Mouse (Mus musculus): Measurements from ENCODE around the gene Cks1b. TPM values are rescaled to one million over a fixed set of nuclear protein-coding genes. Genes with fewer than 3 reads are reported as not detected.
A peak's percentile ranks its signal among the peaks of the same experiment; 100 is the strongest.

The Cks1b gene
- polyA plus RNA-seq, 1 experiment from 2014 or later, result 510 TPM

DNA sequence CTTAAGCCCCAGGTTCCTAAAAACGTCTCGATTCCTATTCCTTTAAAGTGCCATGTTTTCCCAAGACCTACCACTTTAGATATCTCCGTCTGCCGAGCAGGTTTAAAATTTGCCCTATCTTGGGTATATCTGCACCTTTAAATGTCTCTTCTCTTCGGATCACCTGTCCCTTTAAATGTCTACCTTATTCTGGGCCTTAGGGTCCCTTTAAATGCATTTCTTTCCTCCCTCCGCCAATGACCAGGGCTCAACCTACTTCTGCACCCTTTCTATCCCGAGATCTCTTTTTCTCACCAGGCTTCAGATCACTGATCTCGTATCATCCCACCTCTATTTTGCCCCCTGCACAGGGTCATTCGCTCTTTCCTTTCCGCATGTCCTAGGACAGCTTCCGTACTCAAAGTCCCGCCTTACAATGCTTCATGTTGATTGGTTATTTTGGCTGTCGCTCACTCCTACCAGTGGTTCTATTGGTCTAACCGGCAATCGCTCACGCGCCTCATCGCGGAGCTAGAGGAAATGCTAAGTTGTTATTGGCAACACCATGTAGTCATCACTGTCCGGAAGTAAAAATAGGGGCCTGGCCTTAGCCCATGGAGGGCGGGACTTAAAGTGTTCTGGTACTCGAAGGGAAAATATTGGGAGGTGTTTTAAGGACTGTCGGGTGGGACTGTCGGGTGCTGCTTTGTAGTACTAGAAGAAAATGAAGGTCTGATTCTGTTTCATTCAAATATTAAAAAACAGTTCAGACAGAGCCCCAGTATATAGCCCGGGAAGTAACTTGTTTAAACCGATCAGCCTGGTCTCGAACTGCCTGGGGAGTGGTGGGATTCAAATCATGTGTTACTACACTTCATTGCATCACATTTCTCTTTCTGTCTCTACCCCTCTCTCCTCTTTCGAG, 6.4 kb downstream of the Cks1b start, which contains the start of gene Flad1:
Gene Flad1, minus strand, starts transcription at position 381 of the 904 bp plus-strand sequence.
- WGBS, result 5% methylated on average over 28 of the region's 28 CpGs
- DNase-seq (ENCODE audit: low spot score), result peak; percentile 100
- H3K27ac ChIP-seq (ENCODE audit: low read depth), result no peak within 1 kb of the TSS
- no peaks in the 10 kb centered on the region for H3K9me3 ChIP-seq (ENCODE audit: control insufficient read depth, low read length)
- H3K27me3 ChIP-seq (replicated peaks; ENCODE audit: control insufficient read depth, insufficient read depth, low read length), result no peaks in the 10 kb centered on the region
- peaks cover 32% of the 10 kb centered on the region for H3K36me3 ChIP-seq (ENCODE audit: control insufficient read depth, insufficient read depth, low read length)
- H3K9ac ChIP-seq (ENCODE audit: low read length), result peak within 1 kb of the TSS; percentile 56
- H3K4me3 ChIP-seq (ENCODE audit: low read depth, low read length), result peak within 1 kb of the TSS; percentile 73
- peak; percentile 100 for ATAC-seq (replicated peaks; ENCODE audit: low FRiP score, low TSS enrichment, low read depth)
- H3K4me1 ChIP-seq (replicated peaks; ENCODE audit: control insufficient read depth, insufficient read depth, low read length), result peaks cover 6% of the 10 kb centered on the region
- peak within 1 kb of the TSS; percentile 88 for H3K4me2 ChIP-seq (ENCODE audit: low read length)

GRCm38 (mm10) chr3:89410864-89411263, 7.3 kb downstream of the Cks1b start:
- Histone ChIP-seq H3K27me3 (replicated peaks; ENCODE audit: control insufficient read depth, insufficient read depth, low read length) (no peaks in the 10 kb centered on the region), H3K4me3 (ENCODE audit: low read depth, low read length) (peak overlapping the region; percentile 73), H3K9ac (ENCODE audit: low read length) (peak overlapping the region; percentile 56), H3K9me3 (ENCODE audit: control insufficient read depth, low read length) (no peaks in the 10 kb centered on the region), H3K27ac (ENCODE audit: low read depth) (no peak overlapping the region), H3K4me1 (replicated peaks; ENCODE audit: control insufficient read depth, insufficient read depth, low read length) (peaks cover 5% of the 10 kb centered on the region; the same call in 1 of the 2 replicates), H3K36me3 (ENCODE audit: control insufficient read depth, insufficient read depth, low read length) (peaks cover 29% of the 10 kb centered on the region), H3K4me2 (ENCODE audit: low read length) (peak overlapping the region; percentile 88)
- 77% methylated on average over 10 of the region's 10 CpGs for WGBS
- DNase-seq (ENCODE audit: low spot score) (no peak), ATAC-seq (replicated peaks; ENCODE audit: low FRiP score, low TSS enrichment, low read depth) (no peak)

- 94% methylated on average over 3 of the region's 3 CpGs for WGBS
- Histone ChIP-seq H3K9ac (ENCODE audit: low read length) (no peak overlapping the region), H3K4me3 (ENCODE audit: low read depth, low read length) (no peak overlapping the region), H3K9me3 (ENCODE audit: control insufficient read depth, low read length) (no peaks in the 10 kb centered on the region), H3K4me2 (ENCODE audit: low read length) (no peak overlapping the region), H3K27ac (ENCODE audit: low read depth) (no peak overlapping the region), H3K36me3 (ENCODE audit: control insufficient read depth, insufficient read depth, low read length) (peaks cover 28% of the 10 kb centered on the region), H3K27me3 (replicated peaks; ENCODE audit: control insufficient read depth, insufficient read depth, low read length) (no peaks in the 10 kb centered on the region), H3K4me1 (replicated peaks; ENCODE audit: control insufficient read depth, insufficient read depth, low read length) (peaks cover 5% of the 10 kb centered on the region; the same call in 1 of the 2 replicates)
- DNase-seq (ENCODE audit: low spot score) (no peak), ATAC-seq (replicated peaks; ENCODE audit: low FRiP score, low TSS enrichment, low read depth) (no peak)
Measured at GRCm38 (mm10) chr3:89409701-89410100, 8.5 kb downstream of the Cks1b start.

DNA sequence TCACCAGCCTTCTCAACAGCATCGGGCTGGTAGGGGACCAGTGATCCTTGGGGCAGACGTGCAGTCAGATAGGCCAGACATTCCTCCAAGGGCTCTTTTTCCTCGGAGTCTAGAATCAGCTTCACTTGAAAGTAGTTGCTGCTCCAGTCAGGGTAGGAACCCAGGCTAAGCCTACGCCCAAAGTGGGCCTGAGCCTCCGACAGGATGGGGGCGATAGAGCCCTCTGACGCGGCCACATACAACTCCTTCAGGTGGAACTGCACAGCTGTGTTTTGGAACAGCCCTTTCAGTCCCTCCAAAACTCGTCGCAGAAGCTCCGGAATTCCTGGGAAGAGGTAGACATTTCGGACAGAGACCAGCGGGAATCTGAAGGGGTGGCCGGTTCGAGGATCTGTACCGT, 9.7 kb downstream of the Cks1b start:
- H3K36me3 ChIP-seq (ENCODE audit: control insufficient read depth, insufficient read depth, low read length), result peaks cover 28% of the 10 kb centered on the region
- H3K9ac ChIP-seq (ENCODE audit: low read length), result no peak overlapping the region
- H3K9me3 ChIP-seq (ENCODE audit: control insufficient read depth, low read length), result no peaks in the 10 kb centered on the region
- ATAC-seq (replicated peaks; ENCODE audit: low FRiP score, low TSS enrichment, low read depth), result no peak
- H3K4me2 ChIP-seq (ENCODE audit: low read length), result no peak overlapping the region
- H3K4me3 ChIP-seq (ENCODE audit: low read depth, low read length), result no peak overlapping the region
- no peak overlapping the region for H3K27ac ChIP-seq (ENCODE audit: low read depth)
- 66% methylated on average over 16 of the region's 16 CpGs for WGBS
- H3K4me1 ChIP-seq (replicated peaks; ENCODE audit: control insufficient read depth, insufficient read depth, low read length), result peaks cover 5% of the 10 kb centered on the region; the same call in 1 of the 2 replicates
- no peak for DNase-seq (ENCODE audit: low spot score)
- H3K27me3 ChIP-seq (replicated peaks; ENCODE audit: control insufficient read depth, insufficient read depth, low read length), result no peaks in the 10 kb centered on the region

DNA sequence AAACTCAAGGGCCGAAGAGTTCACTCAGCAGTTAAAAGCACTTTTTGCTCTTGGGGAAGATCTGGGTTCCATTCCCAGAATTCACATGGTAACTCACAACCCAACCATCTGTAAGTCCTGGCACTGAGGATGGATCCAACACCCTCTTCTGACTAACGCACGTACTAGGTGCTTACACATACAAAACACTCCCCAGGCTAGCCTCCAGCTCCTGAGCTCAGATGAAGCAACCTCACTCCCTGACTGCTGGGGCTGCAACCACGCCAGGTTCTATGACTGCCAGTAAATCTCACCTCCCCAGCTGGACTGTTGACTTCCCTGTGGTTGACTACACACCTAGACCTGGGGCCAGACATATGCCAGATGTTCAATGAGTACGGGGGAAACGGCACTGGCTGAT, 11.3 kb downstream of the Cks1b start:
- H3K27ac ChIP-seq (ENCODE audit: low read depth), result no peak overlapping the region
- peaks cover 5% of the 10 kb centered on the region; the same call in 1 of the 2 replicates for H3K4me1 ChIP-seq (replicated peaks; ENCODE audit: control insufficient read depth, insufficient read depth, low read length)
- ATAC-seq (replicated peaks; ENCODE audit: low FRiP score, low TSS enrichment, low read depth), result no peak
- no peak overlapping the region for H3K4me2 ChIP-seq (ENCODE audit: low read length)
- H3K9me3 ChIP-seq (ENCODE audit: control insufficient read depth, low read length), result no peaks in the 10 kb centered on the region
- no peak overlapping the region for H3K4me3 ChIP-seq (ENCODE audit: low read depth, low read length)
- H3K27me3 ChIP-seq (replicated peaks; ENCODE audit: control insufficient read depth, insufficient read depth, low read length), result no peaks in the 10 kb centered on the region
- DNase-seq (ENCODE audit: low spot score), result no peak
- no peak overlapping the region for H3K9ac ChIP-seq (ENCODE audit: low read length)
- H3K36me3 ChIP-seq (ENCODE audit: control insufficient read depth, insufficient read depth, low read length), result peaks cover 24% of the 10 kb centered on the region
- WGBS, result 87% methylated on average over 6 of the region's 6 CpGs

- no peak within 1 kb of the TSS for H3K27ac ChIP-seq (ENCODE audit: low read depth)
- no peak within 1 kb of the TSS for H3K4me2 ChIP-seq (ENCODE audit: low read length)
- no peak for DNase-seq (ENCODE audit: low spot score)
- WGBS, result 89% methylated on average over 5 of the region's 5 CpGs
- H3K9me3 ChIP-seq (ENCODE audit: control insufficient read depth, low read length), result no peaks in the 10 kb centered on the region
- ATAC-seq (replicated peaks; ENCODE audit: low FRiP score, low TSS enrichment, low read depth), result no peak
- no peaks in the 10 kb centered on the region for H3K4me1 ChIP-seq (replicated peaks; ENCODE audit: control insufficient read depth, insufficient read depth, low read length)
- H3K27me3 ChIP-seq (replicated peaks; ENCODE audit: control insufficient read depth, insufficient read depth, low read length), result no peaks in the 10 kb centered on the region
- H3K36me3 ChIP-seq (ENCODE audit: control insufficient read depth, insufficient read depth, low read length), result peaks cover 26% of the 10 kb centered on the region
- H3K9ac ChIP-seq (ENCODE audit: low read length), result no peak within 1 kb of the TSS
- H3K4me3 ChIP-seq (ENCODE audit: low read depth, low read length), result no peak within 1 kb of the TSS
Measured at GRCm38 (mm10) chr3:89402693-89403092, 15.5 kb downstream of the Cks1b start, which contains the start of gene Lenep. Gene Lenep, minus strand, starts transcription at chr3:89402793.

DNA sequence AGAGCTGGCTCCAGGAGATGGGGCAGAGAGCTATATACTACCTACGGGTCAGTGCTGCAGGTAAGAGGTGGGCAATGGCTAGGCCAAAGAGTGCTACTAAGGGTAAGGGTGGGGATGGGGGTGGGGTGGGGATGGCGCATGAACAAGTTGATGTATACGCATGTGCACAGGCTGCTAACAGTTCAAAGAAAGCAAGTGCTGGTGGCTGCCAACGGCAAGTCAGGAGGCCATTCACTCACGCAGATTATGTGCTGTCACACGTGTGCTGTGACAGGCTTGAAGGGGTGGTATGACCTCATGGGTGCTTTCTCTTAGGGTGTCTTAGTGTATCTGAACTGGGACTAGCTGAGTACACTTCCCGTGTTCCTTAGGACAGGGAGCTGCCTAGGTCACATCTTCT, 16.9 kb downstream of the Cks1b start:
- no peak for DNase-seq (ENCODE audit: low spot score)
- no peak for ATAC-seq (replicated peaks; ENCODE audit: low FRiP score, low TSS enrichment, low read depth)
- 89% methylated on average over 7 of the region's 7 CpGs for WGBS
- Histone ChIP-seq H3K27me3 (replicated peaks; ENCODE audit: control insufficient read depth, insufficient read depth, low read length) (no peaks in the 10 kb centered on the region), H3K27ac (ENCODE audit: low read depth) (no peak overlapping the region), H3K9ac (ENCODE audit: low read length) (no peak overlapping the region), H3K4me3 (ENCODE audit: low read depth, low read length) (no peak overlapping the region), H3K4me2 (ENCODE audit: low read length) (no peak overlapping the region), H3K4me1 (replicated peaks; ENCODE audit: control insufficient read depth, insufficient read depth, low read length) (0 out of 2 replicates have a peak, but pooled peaks cover 2% of the 10 kb centered on the region), H3K36me3 (ENCODE audit: control insufficient read depth, insufficient read depth, low read length) (peaks cover 26% of the 10 kb centered on the region), H3K9me3 (ENCODE audit: control insufficient read depth, low read length) (no peaks in the 10 kb centered on the region)

DNA sequence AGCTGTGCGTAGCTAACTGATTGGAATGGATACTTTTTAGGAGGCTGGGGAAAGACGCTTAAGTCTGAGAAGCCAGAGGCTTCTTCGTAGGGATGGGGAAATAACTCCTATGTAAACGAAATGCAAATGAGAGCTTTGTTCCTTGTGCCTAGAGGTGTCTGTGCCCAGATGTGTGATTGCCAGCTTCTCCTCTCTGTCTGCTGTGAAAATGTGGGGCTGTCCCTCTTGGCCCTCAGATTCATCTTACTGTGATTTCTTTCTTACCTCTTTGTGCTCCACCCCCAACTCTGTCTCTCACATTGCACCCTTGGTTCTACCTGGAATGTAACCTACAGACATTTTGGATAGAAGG, 21.6 kb downstream of the Cks1b start:
- peaks cover 15% of the 10 kb centered on the region; the same call in 1 of the 2 replicates for H3K4me1 ChIP-seq (replicated peaks; ENCODE audit: control insufficient read depth, insufficient read depth, low read length)
- no peak overlapping the region for H3K27ac ChIP-seq (ENCODE audit: low read depth)
- ATAC-seq (replicated peaks; ENCODE audit: low FRiP score, low TSS enrichment, low read depth) (no peak), DNase-seq (ENCODE audit: low spot score) (no peak)
- no peaks in the 10 kb centered on the region for H3K27me3 ChIP-seq (replicated peaks; ENCODE audit: control insufficient read depth, insufficient read depth, low read length)
- H3K36me3 ChIP-seq (ENCODE audit: control insufficient read depth, insufficient read depth, low read length), result no peaks in the 10 kb centered on the region
- no peaks in the 10 kb centered on the region for H3K9me3 ChIP-seq (ENCODE audit: control insufficient read depth, low read length)
- peak overlapping the region; percentile 99 for H3K4me2 ChIP-seq (ENCODE audit: low read length)
- 0% methylated on average over 4 of the region's 4 CpGs for WGBS
- peak overlapping the region; percentile 59 for H3K4me3 ChIP-seq (ENCODE audit: low read depth, low read length)
- H3K9ac ChIP-seq (ENCODE audit: low read length), result no peak overlapping the region

Measured in intestine, embryonic 14.5 days (tissue).